Mouse (Mus musculus): Measurements from ENCODE around the gene E030018B13Rik.

E030018B13Rik gene

DNA sequence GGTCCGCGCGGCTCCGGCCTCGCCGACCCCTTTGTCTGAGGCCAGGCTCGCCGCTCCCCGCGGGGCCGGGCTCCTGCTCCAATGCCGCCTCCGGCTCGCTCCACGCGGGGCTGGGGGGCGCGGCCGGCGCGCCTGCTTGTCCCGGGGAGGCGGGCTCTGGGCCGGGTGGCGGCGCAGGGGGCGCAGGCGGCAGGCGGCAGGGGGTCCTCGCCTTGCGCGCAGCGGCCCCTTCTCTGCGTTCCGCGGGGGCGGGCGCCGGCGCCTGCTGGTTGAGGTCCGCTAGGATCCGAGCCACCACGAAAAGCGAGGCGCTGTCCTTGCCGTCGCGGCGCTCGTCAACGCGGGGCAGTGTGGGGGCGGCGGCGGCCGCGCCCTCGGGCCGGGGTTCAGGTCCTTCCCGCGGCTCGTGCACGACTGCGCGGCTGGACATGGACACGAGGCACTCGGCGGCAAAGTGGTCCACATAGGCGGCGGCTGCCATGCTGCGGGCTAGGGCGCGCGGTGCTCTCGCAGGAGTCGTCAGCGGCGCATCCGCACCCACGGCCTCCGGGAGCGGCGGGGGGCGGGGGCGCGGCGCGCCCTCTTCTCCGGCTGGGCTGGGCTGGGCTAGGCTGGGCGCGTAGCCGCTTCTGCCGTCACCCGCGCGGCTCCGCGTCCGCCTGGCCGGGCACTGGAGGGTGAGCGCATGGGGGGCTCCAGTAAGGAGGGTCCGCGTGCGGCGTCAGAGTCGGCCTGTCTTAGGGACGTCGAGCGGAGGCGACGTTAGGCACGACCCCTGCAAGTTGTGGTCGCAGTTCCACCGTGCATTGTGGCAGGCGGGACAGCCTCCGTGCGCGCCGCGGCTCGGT lies 21.6 kb downstream of the E030018B13Rik start:
- 1% methylated on average over 113 of the region's 121 CpGs for WGBS

DNA sequence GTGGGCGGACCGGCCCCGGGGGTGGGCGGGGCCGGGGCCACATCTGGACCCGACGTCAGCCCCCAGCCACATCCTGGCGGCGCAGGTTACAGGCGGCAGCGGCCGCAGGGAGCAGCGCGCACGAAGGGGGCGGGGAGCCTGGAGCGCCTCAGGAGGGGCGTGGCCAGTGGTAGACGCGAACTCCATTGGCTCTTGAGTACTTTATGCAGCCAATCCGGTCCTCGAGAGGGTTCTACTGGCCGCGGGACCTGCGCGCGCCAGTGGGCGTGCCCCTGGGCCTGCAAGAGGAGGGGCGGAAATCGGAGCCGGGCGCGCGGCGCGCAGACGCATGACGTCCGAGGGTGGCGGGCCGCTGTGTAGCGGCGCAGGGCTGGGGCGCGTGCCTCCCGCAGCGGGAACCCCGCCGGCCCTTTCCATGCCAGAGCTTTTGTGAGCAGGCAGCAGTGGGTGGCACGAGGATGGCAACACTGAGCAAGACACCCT lies 22.3 kb downstream of the E030018B13Rik start, which contains the start of gene Klf13:
Gene Klf13, minus strand, starts transcription at position 2 of the 483 bp plus-strand sequence.
- WGBS = under 1% methylated on average over 50 of the region's 50 CpGs

DNA sequence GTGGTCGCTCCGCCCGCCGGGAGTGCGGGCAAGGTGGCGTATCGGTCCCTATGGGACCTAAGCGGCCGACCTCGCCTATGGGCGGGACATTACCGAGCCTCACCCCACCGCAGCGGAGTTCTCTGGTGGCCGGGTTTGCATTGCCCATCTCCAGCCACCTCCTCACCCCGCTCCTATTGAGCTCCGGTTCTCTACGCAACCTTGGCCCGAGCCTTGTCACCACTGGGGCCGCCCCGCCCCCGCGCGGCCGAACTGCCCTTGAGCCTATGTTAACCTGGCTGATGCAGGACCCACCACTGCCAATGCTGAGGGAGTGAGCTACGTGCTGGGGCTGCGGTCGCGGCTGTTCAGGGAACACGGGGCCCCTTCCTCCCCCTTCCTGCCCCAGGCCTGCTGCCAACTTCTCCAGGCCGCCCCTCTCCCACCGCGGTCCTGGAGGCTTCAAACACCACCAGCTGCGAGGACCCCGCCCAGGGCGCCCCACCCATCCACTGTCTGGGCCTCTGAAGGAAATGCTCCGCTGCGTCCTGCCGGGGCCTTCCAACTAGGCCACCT lies 22.8 kb downstream of the E030018B13Rik start:
- WGBS = under 1% methylated on average over 39 of the region's 39 CpGs

DNA sequence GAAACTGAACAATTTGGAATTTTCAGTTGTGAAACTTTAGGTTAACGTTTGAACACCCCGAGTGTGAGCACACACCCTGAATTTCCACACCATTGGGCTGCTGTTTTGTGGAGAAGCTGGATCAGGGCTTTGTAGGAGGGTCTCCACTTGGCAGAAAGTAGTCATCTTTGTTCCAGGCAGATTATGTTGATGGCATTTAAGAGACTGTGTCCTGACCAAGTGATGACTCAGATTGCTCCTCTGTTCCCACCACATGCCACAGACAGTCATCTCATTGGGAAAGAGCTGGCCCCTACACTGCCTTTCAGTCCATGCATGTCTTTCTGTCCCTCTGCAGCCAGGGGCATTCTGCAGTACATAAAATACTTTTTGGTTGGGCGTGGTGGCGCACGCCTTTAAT lies 23.7 kb downstream of the E030018B13Rik start:
- WGBS = 87% methylated on average over 5 of the region's 5 CpGs

DNA sequence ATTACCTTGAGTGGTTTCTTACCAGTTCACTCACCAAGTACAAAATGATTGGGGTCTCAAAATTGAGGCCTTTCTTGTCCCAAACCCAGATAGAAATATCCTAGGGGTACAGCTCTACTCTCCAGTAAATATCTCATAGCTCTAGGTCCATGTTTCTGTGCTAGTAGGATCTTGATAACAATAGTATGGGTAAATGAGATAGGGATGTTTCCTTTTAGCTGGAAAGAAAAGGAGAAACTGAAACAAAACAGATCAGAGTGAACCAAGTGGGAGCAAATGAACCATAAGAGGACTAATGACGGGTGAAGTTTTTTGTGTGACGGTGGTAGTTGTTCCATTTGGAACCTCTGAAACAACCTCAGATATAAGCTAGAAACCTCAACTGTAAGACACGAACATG lies 24.4 kb downstream of the E030018B13Rik start:
- 92% methylated on average over 3 of the region's 3 CpGs for WGBS

DNA sequence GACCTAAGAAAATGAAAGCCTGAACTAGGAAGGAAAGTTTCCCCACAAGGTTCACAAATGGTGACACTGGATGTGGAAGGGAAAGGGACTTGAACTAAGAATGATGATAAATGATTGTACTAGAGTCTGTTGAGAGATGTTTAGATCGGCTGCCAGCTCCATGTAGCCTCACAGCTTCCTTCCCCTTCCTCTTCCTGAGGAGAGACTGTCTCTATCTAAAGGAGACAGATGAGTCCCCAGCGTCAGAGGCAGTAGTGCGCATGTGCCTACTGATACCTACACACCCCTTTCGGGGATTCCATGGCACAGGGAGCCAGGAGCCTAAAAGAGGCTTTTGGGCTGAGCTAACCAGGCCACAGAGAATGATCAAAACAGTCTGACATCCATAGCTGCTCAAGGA lies 24.8 kb downstream of the E030018B13Rik start:
- 86% methylated on average over 4 of the region's 4 CpGs for WGBS

DNA sequence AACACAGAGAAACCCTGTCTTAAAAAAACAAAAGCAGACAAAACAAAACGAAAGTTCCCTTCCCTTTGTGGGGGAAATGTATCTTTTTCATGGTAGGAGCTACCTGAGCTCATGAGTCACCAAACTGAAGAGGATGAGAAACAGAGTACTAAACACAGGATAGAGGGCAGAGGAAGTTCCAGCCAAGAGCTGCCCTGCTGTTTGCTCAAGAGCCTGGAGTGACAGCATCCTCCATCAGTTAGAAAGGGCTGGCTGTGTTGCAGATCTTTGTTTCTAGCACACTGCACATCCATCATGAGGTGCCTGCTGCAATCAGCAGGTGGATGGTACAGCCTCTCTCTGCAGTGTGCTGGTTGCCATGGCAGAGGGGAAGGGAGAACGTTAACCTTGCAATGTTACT lies 27.3 kb downstream of the E030018B13Rik start:
- WGBS = 62% methylated on average over 2 of the region's 2 CpGs

DNA sequence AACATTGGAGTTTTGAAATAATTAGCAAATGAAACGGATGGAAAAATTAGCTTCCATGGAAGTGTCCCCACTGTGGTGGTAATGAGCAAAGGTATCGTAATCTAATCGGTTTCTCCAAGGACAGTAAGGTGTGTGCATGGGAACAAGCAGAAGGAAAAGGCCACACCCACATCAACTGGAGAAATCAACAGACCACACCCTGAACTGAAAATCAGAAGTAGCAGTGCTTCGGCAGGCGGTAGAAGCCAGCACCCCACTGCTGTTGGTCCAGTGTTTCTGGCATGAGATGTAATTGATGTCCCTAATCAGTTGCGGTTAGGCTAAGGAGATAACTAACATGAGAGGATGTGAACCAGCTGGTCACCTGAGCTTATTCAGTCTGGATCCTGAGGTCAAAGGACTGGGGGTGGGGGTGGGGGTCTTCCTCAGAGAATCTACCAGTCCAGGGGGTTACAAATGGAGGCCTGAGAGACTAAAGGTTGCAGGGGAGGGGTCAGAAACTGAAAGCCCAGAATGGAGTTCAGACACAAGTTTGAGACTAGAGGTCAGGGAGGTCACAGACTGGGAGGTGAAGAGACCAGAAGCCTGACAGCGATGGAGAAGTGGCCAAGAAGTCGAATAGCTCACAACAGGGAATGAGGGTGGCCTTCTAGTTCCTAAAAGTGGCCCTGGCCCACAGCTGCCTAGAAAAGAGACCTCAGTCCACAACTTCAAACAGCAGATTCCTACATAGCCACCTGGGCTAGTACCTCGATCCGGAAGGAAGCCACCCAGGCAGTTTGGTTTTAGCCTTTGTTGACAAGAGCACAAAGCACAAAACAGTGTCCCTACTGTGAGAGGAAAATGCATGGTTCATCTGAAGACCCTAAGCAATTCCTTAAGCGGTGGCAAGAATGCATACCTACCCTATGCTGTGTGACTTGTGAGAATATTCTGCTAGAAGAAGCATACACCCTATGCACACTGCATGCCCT lies 31.1 kb downstream of the E030018B13Rik start:
- 75% methylated on average over 11 of the region's 11 CpGs for WGBS

DNA sequence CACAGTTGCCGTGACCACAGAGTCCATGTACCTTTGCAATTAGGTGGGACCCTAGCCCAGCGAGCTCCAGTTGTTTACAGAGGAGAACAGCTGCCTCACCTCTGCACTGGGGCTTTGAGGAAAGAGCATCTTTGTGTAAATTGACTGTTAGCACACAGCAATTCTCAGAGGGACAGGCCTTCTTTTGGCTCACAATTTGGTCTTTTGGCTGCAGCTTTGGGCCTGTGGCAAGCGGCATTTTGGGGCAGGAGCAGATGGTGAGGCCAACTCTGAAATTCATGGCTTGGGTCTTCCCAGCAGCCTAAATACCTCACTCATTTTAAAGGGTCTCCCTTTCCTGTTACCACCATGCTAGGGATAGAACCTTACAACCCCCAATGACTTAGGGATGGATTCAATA lies 32.5 kb downstream of the E030018B13Rik start:
- WGBS = 90% methylated on average over 3 of the region's 3 CpGs

DNA sequence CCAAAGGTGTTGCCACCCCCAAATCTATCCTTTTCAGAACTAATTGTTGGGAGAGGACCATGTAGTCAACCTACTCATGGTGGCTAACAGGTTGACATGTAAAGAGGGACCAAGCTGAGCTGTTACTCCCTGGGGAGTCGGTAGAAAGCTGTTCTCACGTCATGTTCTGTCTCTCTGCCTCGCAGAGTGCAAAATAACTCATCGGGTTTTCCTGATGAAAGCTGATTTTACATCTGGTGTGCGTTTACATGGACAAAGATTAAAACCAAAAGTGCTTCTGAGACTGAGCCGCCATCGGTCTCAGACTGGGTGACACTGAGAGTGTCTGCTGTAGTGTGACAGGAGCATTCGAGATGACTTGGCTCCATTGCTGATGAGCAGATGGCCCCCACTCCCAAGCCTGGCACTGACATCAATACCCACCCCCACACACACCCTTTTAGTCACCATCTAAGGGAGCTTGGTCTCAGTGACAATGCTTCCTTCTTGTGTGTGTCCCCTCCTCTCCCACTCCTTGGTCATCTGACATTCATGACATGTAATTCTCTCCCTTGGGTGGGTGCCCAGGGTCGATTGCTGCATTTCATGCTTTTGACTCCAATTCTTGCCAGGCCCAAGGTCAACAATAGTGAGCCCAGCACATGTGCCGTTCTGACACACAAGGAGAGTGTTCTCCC lies 34.4 kb downstream of the E030018B13Rik start:
- 42% methylated on average over 10 of the region's 10 CpGs for WGBS

DNA sequence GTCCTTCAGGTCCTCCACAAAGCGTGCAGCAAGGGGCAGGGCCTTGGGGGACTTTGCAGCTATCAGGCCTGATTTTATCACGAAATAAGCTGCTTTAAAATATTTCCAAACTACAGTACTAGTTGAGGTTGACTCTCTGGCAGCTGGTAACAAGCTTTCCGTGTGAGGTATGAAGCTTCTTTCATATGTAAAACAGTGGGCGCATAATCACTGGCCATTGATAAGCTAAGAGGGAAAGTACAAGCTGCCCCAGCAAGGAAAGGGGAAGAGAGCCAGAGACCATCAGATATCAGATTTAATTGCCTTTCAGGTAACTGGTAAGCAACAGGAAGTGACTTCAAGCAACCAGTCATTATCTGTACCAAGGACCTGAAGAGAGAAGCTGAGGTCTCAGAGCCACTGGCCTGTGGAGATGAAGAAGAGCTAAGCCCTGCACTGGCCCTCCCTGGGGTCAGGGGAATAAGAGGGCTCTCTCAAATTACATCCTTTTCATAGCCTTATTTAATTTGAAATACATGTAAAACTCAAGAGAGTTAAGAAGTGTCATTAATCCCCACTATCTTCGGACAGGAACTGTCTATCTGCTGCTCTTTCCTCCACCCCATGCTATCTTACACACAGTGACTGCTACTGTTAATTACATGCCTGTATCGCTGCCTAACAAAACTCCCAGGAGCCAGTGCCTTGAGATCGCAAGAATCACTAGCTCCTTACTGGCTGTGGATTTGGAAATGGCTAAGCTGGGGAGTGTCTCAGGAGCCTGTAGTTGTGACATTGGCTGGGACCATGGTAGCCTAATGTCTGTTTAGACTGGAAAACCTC lies 35.6 kb downstream of the E030018B13Rik start:
- 84% methylated on average over 7 of the region's 7 CpGs for WGBS

DNA sequence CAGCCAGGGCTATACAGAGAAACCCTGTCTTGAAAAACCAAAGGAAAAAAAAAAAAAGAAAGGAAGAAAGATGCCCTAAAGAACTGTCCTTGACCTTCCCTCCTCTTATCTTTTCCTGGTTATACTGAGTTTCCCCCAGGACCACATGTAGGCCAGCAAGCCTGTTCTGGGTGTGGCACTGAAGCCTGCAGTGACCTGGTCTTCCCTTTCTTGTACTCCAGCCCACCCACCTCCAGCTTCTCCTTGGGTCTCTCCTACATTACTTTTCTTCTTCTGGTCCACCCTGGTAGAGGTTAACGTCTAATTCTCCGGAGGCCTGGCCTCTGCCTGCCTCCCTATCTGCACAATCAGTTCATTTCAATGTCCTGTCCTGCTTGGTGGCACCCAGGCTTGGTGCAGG lies 38.8 kb downstream of the E030018B13Rik start:
- WGBS = 71% methylated on average over 2 of the region's 2 CpGs

DNA sequence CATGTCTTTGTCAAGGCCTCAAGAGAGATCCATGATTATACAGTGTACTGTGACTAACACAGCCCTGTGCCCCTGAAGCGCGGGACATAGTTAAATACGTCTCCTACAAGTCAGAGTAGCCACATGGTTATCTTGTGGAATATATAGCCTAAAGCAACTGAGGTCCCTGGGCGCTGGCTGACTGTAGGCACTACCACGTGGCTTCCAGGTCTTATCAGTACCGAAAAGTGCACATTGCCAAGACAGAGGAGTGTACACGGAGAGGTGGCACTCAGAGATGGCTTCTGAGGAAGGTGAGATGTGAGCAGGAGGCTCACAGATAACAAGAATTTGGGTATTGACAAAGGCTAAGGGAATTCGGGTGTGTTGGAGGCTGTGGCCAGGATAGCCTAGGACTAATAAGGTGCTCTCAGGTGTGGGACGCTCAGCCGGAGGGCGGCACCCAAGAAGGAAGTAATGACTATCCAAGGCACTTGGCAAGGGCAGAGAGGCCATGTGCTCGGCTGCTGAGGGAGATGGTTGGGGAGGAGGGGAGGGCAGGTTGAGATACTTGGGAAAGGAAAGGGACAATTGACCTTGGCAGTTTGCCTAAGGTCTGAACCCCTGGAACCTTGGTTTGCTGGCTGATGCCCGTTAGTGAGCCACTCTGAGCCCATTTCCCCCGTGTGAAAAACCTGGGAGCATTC lies 39.6 kb downstream of the E030018B13Rik start:
- WGBS = 82% methylated on average over 14 of the region's 14 CpGs

DNA sequence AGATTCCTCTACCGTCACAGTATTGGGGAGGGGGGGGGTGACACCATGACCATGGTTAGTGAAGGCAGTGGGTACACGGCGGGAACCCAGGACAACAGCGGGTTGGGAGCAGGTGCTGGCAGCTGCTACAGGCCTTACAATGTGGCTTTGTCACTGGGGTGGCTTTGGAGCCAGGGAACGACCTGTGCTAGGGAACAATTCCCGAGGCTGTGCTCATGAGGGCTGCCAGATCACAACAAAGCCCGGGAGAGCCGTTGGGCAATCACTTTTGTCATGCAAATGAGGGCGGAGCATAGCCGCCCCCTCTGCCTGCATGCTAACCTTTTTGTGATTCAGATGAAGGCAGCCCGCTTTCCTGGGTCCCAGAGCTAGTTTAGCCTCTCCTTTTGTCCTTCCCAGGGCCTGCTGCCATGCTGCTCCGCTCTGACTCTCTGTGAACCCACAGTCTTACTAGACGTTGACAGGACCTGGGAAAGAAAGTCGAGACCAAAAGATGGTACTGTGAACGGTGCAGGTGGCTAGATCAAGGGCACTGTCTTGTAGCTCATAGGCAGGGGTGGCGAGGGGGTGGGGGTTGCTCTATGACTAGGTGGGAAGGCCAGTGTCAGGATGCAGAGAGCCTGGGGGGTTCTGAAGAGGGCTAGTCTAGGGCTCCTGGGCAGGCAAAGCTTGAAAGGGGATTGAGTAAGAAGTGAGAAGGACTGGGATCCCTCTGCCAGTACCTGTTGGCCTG lies 40.5 kb downstream of the E030018B13Rik start:
- WGBS = 49% methylated on average over 16 of the region's 16 CpGs

DNA sequence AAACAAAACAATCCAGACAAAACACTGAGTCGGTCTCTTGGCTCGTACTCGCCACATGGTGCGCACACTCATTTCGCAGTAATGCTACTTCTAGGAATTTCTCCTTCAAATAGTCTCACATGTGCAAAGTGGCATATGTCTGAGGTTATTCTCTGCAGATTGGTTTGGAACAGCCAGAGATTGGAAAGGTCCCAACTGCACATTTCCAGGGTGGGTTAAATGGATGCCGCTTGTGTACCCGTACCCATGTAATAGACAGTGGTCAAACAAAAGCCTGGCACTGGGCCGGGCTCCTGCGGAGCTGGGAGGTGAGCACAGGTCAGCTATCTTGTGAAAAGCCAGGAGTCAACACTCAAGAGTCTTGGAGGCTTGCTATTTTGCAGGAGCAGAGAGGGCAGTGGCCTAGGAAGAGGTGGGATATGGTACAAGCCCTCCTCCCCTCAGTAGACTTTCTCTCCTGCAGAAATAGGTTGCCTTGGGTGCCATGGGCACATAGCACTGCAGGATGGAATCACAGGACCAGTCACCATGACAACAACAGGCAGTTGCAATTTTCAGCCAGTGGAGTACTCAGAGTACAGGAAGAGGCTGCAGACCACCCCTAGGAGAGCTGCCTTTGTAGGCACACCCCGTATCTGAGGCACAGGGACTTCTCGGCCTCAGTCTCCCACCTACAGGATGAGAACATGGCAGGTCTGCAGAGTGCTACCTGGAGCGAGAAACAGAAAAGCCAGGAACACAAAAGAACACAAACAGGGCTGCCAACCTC lies 41.4 kb downstream of the E030018B13Rik start:
- WGBS = 43% methylated on average over 12 of the region's 12 CpGs

DNA sequence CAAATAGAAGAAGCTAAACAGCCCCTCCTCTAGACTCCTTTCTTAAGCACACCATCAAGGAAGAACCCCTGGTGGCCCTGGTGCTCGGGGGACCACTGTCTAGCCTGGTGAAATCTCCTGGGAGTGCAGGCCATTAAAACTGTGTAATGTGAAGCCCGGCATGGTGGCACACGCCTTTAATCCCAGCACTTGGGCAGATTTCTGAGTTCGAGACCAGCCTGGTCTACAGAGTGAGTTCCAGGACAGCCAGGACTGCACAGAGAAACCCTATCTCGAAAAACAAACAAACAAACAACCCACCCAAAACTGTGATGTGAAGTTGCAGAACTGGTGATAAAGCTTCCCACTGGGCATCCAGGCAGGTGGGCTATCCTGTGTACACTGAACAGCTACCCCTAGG lies 47.0 kb downstream of the E030018B13Rik start:
- 90% methylated on average over 5 of the region's 5 CpGs for WGBS

DNA sequence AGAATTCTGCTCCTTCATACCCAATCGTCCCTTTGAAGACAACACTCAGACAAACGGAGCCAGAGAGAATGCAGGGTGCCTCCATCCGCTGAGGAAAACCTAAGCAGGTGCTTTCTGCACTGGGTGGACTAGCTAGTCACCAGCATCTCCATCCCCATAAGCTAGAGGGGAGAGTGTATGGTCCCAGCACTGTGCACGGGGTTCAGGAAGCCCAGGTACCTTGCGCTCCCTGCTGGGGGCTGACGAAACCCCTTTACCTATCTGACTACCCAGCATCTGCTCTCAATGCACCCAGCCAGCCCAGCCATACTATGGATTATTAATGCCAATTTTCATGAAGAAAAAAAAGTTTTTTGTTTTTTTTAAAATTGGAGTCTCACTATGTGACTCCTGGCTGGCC lies 47.5 kb downstream of the E030018B13Rik start:
- 92% methylated on average over 6 of the region's 6 CpGs for WGBS

DNA sequence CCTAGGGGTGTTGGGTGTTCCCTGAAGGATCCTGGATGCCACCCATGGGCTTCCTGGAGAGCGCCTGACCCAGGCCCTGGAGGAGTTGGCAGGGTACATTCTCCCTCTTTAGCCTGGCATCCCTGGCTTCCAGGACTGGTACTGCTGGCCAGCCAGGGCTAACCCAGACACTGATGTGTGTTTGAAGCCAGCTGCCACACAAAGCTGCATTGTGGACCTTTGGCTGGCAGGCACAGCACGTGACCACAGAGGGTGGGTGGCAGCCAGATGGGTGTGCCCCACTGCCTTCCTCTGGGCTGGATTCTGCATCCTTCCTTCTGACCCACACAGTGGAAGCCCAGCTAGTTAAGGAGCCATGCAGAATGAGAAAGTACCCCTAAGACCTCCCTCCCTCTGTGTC lies 48.5 kb downstream of the E030018B13Rik start:
- WGBS = 57% methylated on average over 2 of the region's 2 CpGs

All from cerebral cortex, adult 2 months (tissue).